Mouse (Mus musculus) CH12.LX (cell line): ENCODE measurements at regions not wholly inside any gene's neighbourhood (a gene's known extent, or its start where the extent isn't known, plus 50 kb on each side); places are given as distances from the start of the nearest gene placed in this dataset.
A peak's percentile ranks its signal among the peaks of the same experiment; 100 is the strongest.

ENCODE experiments used
- DNase-seq: peaks from one replicate; pipeline ENCODE4 v3.0.0-alpha.2; 2013; ENCODE audit errors: extremely low read depth
- H3K27ac ChIP-seq: 2 replicates; pipeline ENCODE4 v1.5.1; 2012; ENCODE audit warnings: low read depth, mild to moderate bottlenecking, control low read depth, moderate library complexity; ENCODE audit not compliant: insufficient read depth
- H3K27me3 ChIP-seq: replicated peaks from 2 replicates; pipeline ENCODE3; 2012; ENCODE audit warnings: inconsistent platforms
- H3K36me3 ChIP-seq, 2 experiments: replicated peaks in 1 of 2; 2 replicates each; pipeline versions ENCODE3 to v1.6.1; 2012; ENCODE audit warnings: inconsistent platforms in 1 of 2, low read length in 1 of 2, mild to moderate bottlenecking in 1 of 2, mixed read lengths in 1 of 2, moderate library complexity in 1 of 2; ENCODE audit not compliant: control insufficient read depth in 1 of 2, insufficient read depth in 1 of 2
- H3K4me1 ChIP-seq, 2 experiments: 2 replicates each; pipeline ENCODE4 v1.6.1; 2012; ENCODE audit warnings: inconsistent platforms in 1 of 2, moderate library complexity in 1 of 2; ENCODE audit not compliant: insufficient read depth in 2 of 2, control insufficient read depth in 1 of 2
- H3K4me2 ChIP-seq: 2 replicates; pipeline ENCODE4 v1.6.1; 2012; ENCODE audit warnings: low read depth, mild to moderate bottlenecking, control low read depth; ENCODE audit not compliant: poor library complexity, insufficient read depth, severe bottlenecking
- H3K4me3 ChIP-seq, 3 experiments: fragments of 150-350 bp in 1 of 3; sonication (generic) in 1 of 3; replicated peaks in 1 of 3; 2 replicates each; pipeline versions ENCODE3 to v1.5.1; 2011 to 2012; ENCODE audit warnings: low read depth in 2 of 3, low read length in 2 of 3, mild to moderate bottlenecking in 2 of 3, moderate library complexity in 2 of 3, control low read depth in 1 of 3, improper control_type of control experiment in 1 of 3, inconsistent platforms in 1 of 3, mixed read lengths in 1 of 3; ENCODE audit not compliant: poor library complexity in 1 of 3
- H3K79me2 ChIP-seq: replicated peaks from 2 replicates; pipeline ENCODE4 v1.6.1; 2012; ENCODE audit warnings: mild to moderate bottlenecking, moderate library complexity; ENCODE audit not compliant: control insufficient read depth, poor library complexity, insufficient read depth, severe bottlenecking; ENCODE audit errors: extremely low read depth
- H3K9ac ChIP-seq: 2 replicates; pipeline ENCODE4 v1.6.1; 2012; ENCODE audit warnings: low read depth, mild to moderate bottlenecking, control low read depth, moderate library complexity; ENCODE audit not compliant: insufficient read depth
- H3K9me3 ChIP-seq: replicated peaks from 2 replicates; pipeline ENCODE3; 2012; ENCODE audit warnings: low read length, inconsistent platforms, mixed read lengths
- BHLHE40 ChIP-seq: IDR thresholded peaks from 2 replicates; pipeline ENCODE4 v1.6.1; 2011; ENCODE audit warnings: mild to moderate bottlenecking, low read depth, low read length, improper control_type of control experiment
- ETS1 ChIP-seq: conservative IDR thresholded peaks from 2 replicates; pipeline ENCODE4 v1.6.1; 2012; ENCODE audit warnings: low read depth, mild to moderate bottlenecking, inconsistent platforms, low read length, improper control_type of control experiment, moderate library complexity
- IRF4 ChIP-seq: IDR thresholded peaks from 2 replicates; pipeline ENCODE4 v1.6.1; 2014; ENCODE audit warnings: low read depth, mild to moderate bottlenecking, inconsistent platforms, low read length, improper control_type of control experiment
- JUN ChIP-seq: IDR thresholded peaks from 2 replicates; pipeline ENCODE4 v1.6.1; 2011; ENCODE audit warnings: low read depth, mild to moderate bottlenecking, low read length, improper control_type of control experiment, moderate library complexity; ENCODE audit not compliant: insufficient read depth
- MAX ChIP-seq: IDR thresholded peaks from 2 replicates; pipeline ENCODE4 v1.6.1; 2011; ENCODE audit warnings: low read length, improper control_type of control experiment
- MXI1 ChIP-seq: IDR thresholded peaks from 2 replicates; pipeline ENCODE4 v1.6.1; 2011; ENCODE audit warnings: mild to moderate bottlenecking, low read depth, low read length, improper control_type of control experiment
- MYC ChIP-seq: IDR thresholded peaks from 2 replicates; pipeline ENCODE4 v1.6.1; 2011; ENCODE audit warnings: low read depth, mild to moderate bottlenecking, improper control_type of control experiment, low read length
- POLR2A ChIP-seq: IDR thresholded peaks from 2 replicates; pipeline ENCODE4 v1.6.1; 2011; ENCODE audit warnings: low read depth, mild to moderate bottlenecking, improper control_type of control experiment, low read length
- SIN3A ChIP-seq: IDR thresholded peaks from 2 replicates; pipeline ENCODE4 v1.6.1; 2012; ENCODE audit warnings: low read length, improper control_type of control experiment, inconsistent platforms
- TBP ChIP-seq: conservative IDR thresholded peaks from 2 replicates; pipeline ENCODE4 v1.6.1; 2011; ENCODE audit warnings: low read depth, low read length, improper control_type of control experiment
- TCF12 ChIP-seq: IDR thresholded peaks from 2 replicates; pipeline ENCODE4 v1.6.1; 2014; ENCODE audit warnings: low read depth, mild to moderate bottlenecking, inconsistent platforms, low read length, improper control_type of control experiment
- UBTF ChIP-seq: IDR thresholded peaks from 2 replicates; pipeline ENCODE4 v1.6.1; 2012; ENCODE audit warnings: low read depth, mild to moderate bottlenecking, inconsistent platforms, low read length, improper control_type of control experiment, moderate library complexity
- ZKSCAN1 ChIP-seq: IDR thresholded peaks from 2 replicates; pipeline ENCODE4 v1.6.1; 2012; ENCODE audit warnings: low read depth, inconsistent platforms, low read length, improper control_type of control experiment, borderline replicate concordance
- dilution Hi-C: fragments of 300-500 bp; cut with MboI; formaldehyde crosslinking; loops from 2 replicates; pipeline ENCODE4 v1.14.3; 2020; ENCODE audit warnings: low sequenced_read_pairs; ENCODE audit not compliant: extremely low pct_unique_long_range_greater_than_20kb, extremely low pct_ligation_motif_present
- in situ Hi-C: fragments of 300-500 bp; cut with MboI; formaldehyde crosslinking; loops from 3 replicates; pipeline ENCODE4 v1.14.3; 2019; ENCODE audit warnings: low sequenced_read_pairs, low pct_ligation_motif_present, low pct_unique_long_range_greater_than_20kb, mixed read lengths

DNA sequence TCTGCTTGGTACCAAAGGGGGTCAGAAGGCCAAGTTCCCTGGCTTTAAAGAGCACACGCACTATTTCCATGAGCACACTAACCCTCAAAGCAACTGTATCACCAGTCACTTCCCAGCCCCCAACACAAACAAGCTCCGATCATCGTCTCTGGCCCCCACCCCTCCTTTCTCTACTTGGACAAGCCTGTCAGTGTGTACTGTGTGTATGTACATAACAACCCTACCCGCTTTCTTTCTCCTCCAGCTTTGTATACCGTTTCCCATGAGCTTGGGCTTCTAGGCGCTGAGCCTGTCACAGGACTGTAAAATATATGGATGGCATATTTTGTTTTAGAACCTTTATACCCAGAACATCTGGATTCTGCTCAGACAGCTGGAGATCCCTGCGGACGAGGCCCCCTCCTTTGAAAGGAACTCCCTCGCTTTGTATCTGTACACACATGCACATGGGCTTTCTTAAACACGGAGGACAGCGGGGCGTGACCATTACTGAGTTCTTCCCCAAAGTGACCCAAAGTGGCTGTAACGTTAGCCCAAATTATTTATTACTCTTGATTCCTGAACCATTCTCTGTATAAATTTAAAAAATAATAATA lies 95.1 kb downstream of the Cpn2 start:
- H3K9ac ChIP-seq = no peak overlapping the region
- no peak for TF ChIP-seq BHLHE40

DNA sequence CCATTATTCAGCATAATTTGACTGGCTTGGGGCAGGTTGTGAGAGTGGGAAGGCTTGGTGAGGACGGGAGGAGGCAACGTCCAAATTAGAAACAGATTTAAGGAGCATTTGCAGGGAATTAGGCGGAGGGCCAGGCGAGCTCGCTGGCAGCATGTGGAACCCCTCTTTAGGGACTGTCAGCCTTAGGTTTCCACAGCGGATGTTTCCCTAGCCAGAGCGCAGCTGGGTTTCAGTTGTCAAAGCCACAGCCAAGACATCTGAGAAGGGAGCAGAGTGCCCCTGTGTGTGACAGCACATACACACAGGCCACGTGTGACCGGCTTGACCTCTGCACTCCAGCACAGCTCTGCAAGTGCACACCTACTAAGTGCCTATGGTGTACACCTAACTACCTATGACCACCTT lies 94.5 kb downstream of the Cpn2 start:
- no peak for DNase-seq
- dilution Hi-C loops (no loop called here), in situ Hi-C loops (no loop called here)
- Histone ChIP-seq H3K27me3 (peaks cover 16% of the 10 kb centered on the region), H3K4me1 (peaks cover 10 to 13% of the 10 kb centered on the region in 2 experiments), H3K27ac (no peak overlapping the region), H3K36me3 (no peaks in the 10 kb centered on the region), H3K4me3 (no peak overlapping the region), H3K9me3 (no peaks in the 10 kb centered on the region), H3K79me2 (no peaks in the 10 kb centered on the region), H3K4me2 (no peak overlapping the region), H3K9ac (no peak overlapping the region)
- peak; percentile 84 for TF ChIP-seq SIN3A
- no peak for TF ChIP-seq UBTF
- no peak for TF ChIP-seq POLR2A
- peak; percentile 78 for TF ChIP-seq MXI1
- TF ChIP-seq MYC = peak; percentile 72
- TF ChIP-seq TBP = no peak
- 0 out of 2 replicates have a peak, but pooled peaks have one; percentile 18 for TF ChIP-seq ETS1
- peak; percentile 61; the same call in 1 of the 2 replicates for TF ChIP-seq TCF12
- peak; percentile 79 for TF ChIP-seq MAX
- TF ChIP-seq JUN = no peak
- peak; percentile 60; the same call in 1 of the 2 replicates for TF ChIP-seq BHLHE40
- peak; percentile 92 for TF ChIP-seq ZKSCAN1
- peak; percentile 53; the same call in 1 of the 2 replicates for TF ChIP-seq IRF4

More for the DNA sequence above, 95.1 kb downstream of the Cpn2 start:
- Histone ChIP-seq H3K36me3 (no peaks in the 10 kb centered on the region), H3K4me2 (no peak overlapping the region), H3K4me1 (peaks cover 13 to 15% of the 10 kb centered on the region in 2 experiments), H3K27me3 (peaks cover 15% of the 10 kb centered on the region), H3K79me2 (no peaks in the 10 kb centered on the region), H3K27ac (no peak overlapping the region), H3K9me3 (no peaks in the 10 kb centered on the region), H3K4me3 (no peak overlapping the region)
- no peak for DNase-seq
- in situ Hi-C loops (no loop called here), dilution Hi-C loops (no loop called here)
